In genomic region chr16:41903654-41904053, GRCm38 (mm10) we compare ENCODE assay signal across 12 mouse cellular contexts.
A peak's percentile ranks its signal among the peaks of the same experiment; 100 is the strongest.
DNase-seq lines count a peak whose midpoint lies in the region; ATAC-seq and TF ChIP-seq lines count a peak whose summit lies in the region.
"Had no signal": no experiment of that assay in that cellular context is flagged by ENCODE, and none has a peak within 500 bp of the region (broad histone marks: within the 10 kb centered on the region; RNA-seq: fewer than 3 reads in every experiment).

No protein-coding gene starts in this region.

- intact Hi-C loops in heart, adult 2 months (cut with DNase I) = no loop called here

- no peak overlapping the region for H3K27ac ChIP-seq in midbrain, embryonic 12.5 days (replicated peaks)
- H3K27ac ChIP-seq in midbrain, embryonic 10.5 days (replicated peaks) = no peak overlapping the region
- no peak overlapping the region for H3K27ac ChIP-seq in forebrain, embryonic 14.5 days (ENCODE audit: low read depth, low read length)
- H3K27ac ChIP-seq in neural tube, embryonic 13.5 days (replicated peaks) = peak overlapping the region; percentile 49; the same call in 1 of the 2 replicates
- H3K27ac ChIP-seq in heart, adult 2 months = no peak overlapping the region
- H3K27ac ChIP-seq: kidney, postnatal 0 days had no signal

- TF ChIP-seq POLR2A in heart, adult 2 months (IDR thresholded peaks at IDR 0.05; ENCODE audit: insufficient read depth, low read depth, low read length) = no peak

- no peak for TF ChIP-seq CTCF in heart, adult 2 months (IDR thresholded peaks at IDR 0.05)

- H3K4me2 ChIP-seq in midbrain, embryonic 12.5 days (replicated peaks) = no peak overlapping the region
- no peak overlapping the region for H3K4me2 ChIP-seq in forebrain, embryonic 14.5 days (ENCODE audit: low read length)
- H3K4me2 ChIP-seq in neural tube, embryonic 13.5 days = no peak overlapping the region

- no peaks in the 10 kb centered on the region for H3K9me3 ChIP-seq in midbrain, embryonic 12.5 days
- H3K9me3 ChIP-seq in midbrain, embryonic 10.5 days (replicated peaks) = no peaks in the 10 kb centered on the region
- no peaks in the 10 kb centered on the region for H3K9me3 ChIP-seq in forebrain, embryonic 14.5 days (replicated peaks; ENCODE audit: control insufficient read depth, low read length)
- H3K9me3 ChIP-seq in neural tube, embryonic 13.5 days = no peaks in the 10 kb centered on the region

- peak; percentile 47; the same call in 1 of the 2 replicates for ATAC-seq in midbrain, embryonic 12.5 days (ENCODE audit: low FRiP score, low read depth)
- ATAC-seq in forebrain, embryonic 14.5 days = peak; percentile 94
- peak; percentile 88 for ATAC-seq in neural tube, embryonic 13.5 days (ENCODE audit: low read depth)
- ATAC-seq: liver, postnatal 0 days had no signal

- no peaks in the 10 kb centered on the region for H3K4me1 ChIP-seq in midbrain, embryonic 12.5 days
- H3K4me1 ChIP-seq in midbrain, embryonic 10.5 days = no peaks in the 10 kb centered on the region
- H3K4me1 ChIP-seq in forebrain, embryonic 14.5 days (ENCODE audit: control insufficient read depth, insufficient read depth, low read length) = peaks cover 11% of the 10 kb centered on the region; the same call in 1 of the 2 replicates
- H3K4me1 ChIP-seq in neural tube, embryonic 13.5 days (replicated peaks) = peaks cover 15% of the 10 kb centered on the region; the same call in 1 of the 2 replicates
- H3K4me1 ChIP-seq in heart, adult 2 months (ENCODE audit: control insufficient read depth, insufficient read depth, low read length) = no peaks in the 10 kb centered on the region

- DNase-seq in midbrain, embryonic 10.5 days (ENCODE audit: low spot score) = no peak
- DNase-seq in cerebellum, adult 18-20 months = peak; percentile 71 to 78
- DNase-seq in forebrain, embryonic 14.5 days (ENCODE audit: low spot score) = peak; percentile 89
- DNase-seq in heart, postnatal 4 days = no peak
- DNase-seq in heart, adult 2 months = no peak
- DNase-seq in urinary bladder, postnatal 10 days (ENCODE audit: low spot score) = no peak
- DNase-seq: heart, postnatal 10 days; liver, postnatal 0 days; thymus, postnatal 4 days had no signal

- 52% methylated on average over 3 of the region's 3 CpGs for WGBS in midbrain, embryonic 12.5 days
- 85% methylated on average over 3 of the region's 3 CpGs for WGBS in midbrain, embryonic 10.5 days
- WGBS in forebrain, embryonic 14.5 days = 12% methylated on average over 3 of the region's 3 CpGs
- 27% methylated on average over 3 of the region's 3 CpGs for WGBS in neural tube, embryonic 13.5 days
- WGBS in heart, adult 2 months = 75% methylated on average over 3 of the region's 3 CpGs

- no peak overlapping the region for H3K9ac ChIP-seq in midbrain, embryonic 12.5 days (replicated peaks)
- H3K9ac ChIP-seq in forebrain, embryonic 14.5 days (ENCODE audit: low read length) = no peak overlapping the region
- no peak overlapping the region for H3K9ac ChIP-seq in neural tube, embryonic 13.5 days
- H3K9ac ChIP-seq in heart, adult 2 months (ENCODE audit: low read depth, low read length) = no peak overlapping the region
- H3K9ac ChIP-seq: liver, postnatal 0 days had no signal

- no peaks in the 10 kb centered on the region for H3K79me2 ChIP-seq in heart, adult 2 months (replicated peaks; ENCODE audit: control insufficient read depth, insufficient read depth, low read length)

- H3K27me3 ChIP-seq in midbrain, embryonic 12.5 days = no peaks in the 10 kb centered on the region
- no peaks in the 10 kb centered on the region for H3K27me3 ChIP-seq in midbrain, embryonic 10.5 days (ENCODE audit: low read depth, poor library complexity, severe bottlenecking)
- no peaks in the 10 kb centered on the region for H3K27me3 ChIP-seq in forebrain, embryonic 14.5 days (replicated peaks; ENCODE audit: control insufficient read depth, insufficient read depth, low read length)
- no peaks in the 10 kb centered on the region for H3K27me3 ChIP-seq in neural tube, embryonic 13.5 days
- no peaks in the 10 kb centered on the region for H3K27me3 ChIP-seq in heart, adult 2 months (ENCODE audit: control insufficient read depth, insufficient read depth, low read length)

- no peak overlapping the region for H3K4me3 ChIP-seq in midbrain, embryonic 12.5 days
- no peak overlapping the region for H3K4me3 ChIP-seq in midbrain, embryonic 10.5 days
- no peak overlapping the region for H3K4me3 ChIP-seq in forebrain, embryonic 14.5 days (ENCODE audit: low read depth, low read length)
- no peak overlapping the region for H3K4me3 ChIP-seq in neural tube, embryonic 13.5 days
- no peak overlapping the region for H3K4me3 ChIP-seq in heart, adult 2 months

- no peaks in the 10 kb centered on the region for H3K36me3 ChIP-seq in midbrain, embryonic 12.5 days
- H3K36me3 ChIP-seq in midbrain, embryonic 10.5 days = no peaks in the 10 kb centered on the region
- H3K36me3 ChIP-seq in forebrain, embryonic 14.5 days (ENCODE audit: control insufficient read depth, insufficient read depth, low read length) = no peaks in the 10 kb centered on the region
- H3K36me3 ChIP-seq in neural tube, embryonic 13.5 days = no peaks in the 10 kb centered on the region
- H3K36me3 ChIP-seq in heart, adult 2 months (ENCODE audit: control insufficient read depth, insufficient read depth, low read length) = no peaks in the 10 kb centered on the region

- no peak for TF ChIP-seq EP300 in heart, adult 2 months (IDR thresholded peaks at IDR 0.05; ENCODE audit: insufficient read depth, low read depth, low read length)

Comparison
In these comparisons a context has a peak if more than half of its experiments do, and no peak if none do; other contexts are left out.
1. DNase-seq: peak in cerebellum, adult 18-20 months (2 of 2) and forebrain, embryonic 14.5 days (single experiment); none in midbrain, embryonic 10.5 days (single experiment), heart, postnatal 4 days (single experiment), heart, adult 2 months (0 of 2) and urinary bladder, postnatal 10 days (single experiment).
2. Peak in every context shown above with its lines, with median percentiles within 50 percentile points of each other: ATAC-seq.